Mouse (Mus musculus) forebrain, embryonic 12.5 days (tissue): ENCODE measurements around the gene Daam2. TPM values are rescaled to one million over a fixed set of nuclear protein-coding genes. Genes with fewer than 3 reads are reported as not detected.

Source experiments
- ATAC-seq: fragments of 200-750 bp; cut with Nextera tagmentation; 2 replicates; pipeline ENCODE4 v1.8.0; 2017; ENCODE audit warnings: moderate TSS enrichment; ENCODE audit not compliant: low FRiP score
- H3K27ac ChIP-seq: fragments of 300-500 bp; sonication (generic); 2 replicates; pipeline ENCODE4 v1.5.1; 2016; ENCODE audit warnings: mild to moderate bottlenecking
- H3K27me3 ChIP-seq: fragments of 300-500 bp; sonication (generic); 2 replicates; pipeline ENCODE4 v1.6.1; 2016; ENCODE audit warnings: mild to moderate bottlenecking
- H3K36me3 ChIP-seq: fragments of 300-500 bp; sonication (generic); replicated peaks from 2 replicates; pipeline ENCODE4 v1.6.1; 2016; ENCODE audit warnings: mild to moderate bottlenecking
- H3K4me1 ChIP-seq: fragments of 300-500 bp; sonication (generic); 2 replicates; pipeline ENCODE4 v1.6.1; 2016
- H3K4me2 ChIP-seq: fragments of 300-500 bp; sonication (generic); 2 replicates; pipeline ENCODE4 v1.6.1; 2016; ENCODE audit warnings: mild to moderate bottlenecking, moderate library complexity
- H3K4me3 ChIP-seq: fragments of 300-500 bp; sonication (generic); replicated peaks from 2 replicates; pipeline ENCODE4 v1.5.1; 2016; ENCODE audit warnings: mild to moderate bottlenecking
- H3K9ac ChIP-seq: fragments of 300-500 bp; sonication (generic); 2 replicates; pipeline ENCODE4 v1.6.1; 2016; ENCODE audit warnings: mild to moderate bottlenecking
- H3K9me3 ChIP-seq: fragments of 300-500 bp; sonication (generic); 2 replicates; pipeline ENCODE4 v1.6.1; 2016
- WGBS: fragments of 180-500 bp; shearing (Covaris S2); methylation state at CpG from one replicate; pipeline ENCODE4 v1.1.7; 2016; 5-methylcytosine and 5-hydroxymethylcytosine counted together
- polyA plus RNA-seq: library from polyadenylated mRNA; unstranded; fragments of >200 nt; fragmentation: Nextera tagmentation; extraction: Ambion mirVana; gene quantifications from 2 replicates; pipeline ENCODE4 v1.2.1, GENCODE M21; 2016

Gene Daam2
- polyA plus RNA-seq, 1 experiment from 2014 or later: 2.0 TPM

GRCm38 (mm10) chr17:49427631-49428238, 136.4 kb downstream of the Daam2 start:
- H3K4me2 ChIP-seq: peak overlapping the region; percentile 83
- H3K4me3 ChIP-seq: peak overlapping the region; percentile 71
- no peak overlapping the region for H3K9ac ChIP-seq
- ATAC-seq: peak; percentile 37; the same call in 1 of the 2 replicates
- 18% methylated on average over 9 of the region's 9 CpGs for WGBS
- H3K9me3 ChIP-seq: no peaks in the 10 kb centered on the region
- no peaks in the 10 kb centered on the region for H3K27me3 ChIP-seq
- H3K36me3 ChIP-seq: no peaks in the 10 kb centered on the region
- no peak overlapping the region for H3K27ac ChIP-seq
- H3K4me1 ChIP-seq: peaks cover 19% of the 10 kb centered on the region

DNA sequence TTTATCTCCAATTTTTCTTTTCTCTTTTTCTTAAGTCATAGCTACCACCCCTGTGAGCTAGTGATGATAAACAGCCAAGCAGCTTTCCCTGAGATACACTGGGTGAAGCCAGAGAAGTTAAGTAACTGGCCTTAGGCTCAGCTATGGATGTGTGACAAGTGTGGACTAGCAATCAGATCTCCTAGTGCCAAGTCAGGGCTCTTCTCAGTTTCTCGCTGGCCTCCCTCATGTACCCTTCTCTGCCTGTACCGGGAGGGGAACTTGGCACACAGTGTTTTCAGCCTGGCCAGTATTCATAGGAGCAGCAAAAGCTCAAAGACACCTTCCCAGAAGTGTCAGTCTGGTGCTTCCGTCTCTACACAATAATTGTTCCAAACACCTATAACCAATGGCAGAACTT, 140.3 kb downstream of the Daam2 start:
- H3K27ac ChIP-seq: no peak overlapping the region
- no peak overlapping the region for H3K9ac ChIP-seq
- no peak overlapping the region for H3K4me2 ChIP-seq
- WGBS: 95% methylated on average over 3 of the region's 3 CpGs
- H3K4me3 ChIP-seq: no peak overlapping the region
- no peaks in the 10 kb centered on the region for H3K36me3 ChIP-seq
- no peaks in the 10 kb centered on the region for H3K9me3 ChIP-seq
- no peaks in the 10 kb centered on the region for H3K27me3 ChIP-seq
- peaks cover 5% of the 10 kb centered on the region for H3K4me1 ChIP-seq
- ATAC-seq: no peak

DNA sequence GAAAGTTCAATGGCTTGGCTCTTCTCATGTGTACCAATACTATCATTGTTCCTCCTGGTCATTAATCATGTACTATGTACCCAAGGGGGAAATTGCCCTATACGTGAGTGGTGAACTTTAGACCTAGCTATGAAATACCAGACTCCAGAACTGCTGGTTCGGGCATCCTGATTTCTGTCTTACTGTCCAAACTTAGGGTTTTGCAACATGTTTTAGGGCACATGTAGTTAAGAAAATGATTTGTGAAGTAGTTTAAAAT, 141.1 kb downstream of the Daam2 start:
- H3K4me2 ChIP-seq: no peak overlapping the region
- no peak overlapping the region for H3K4me3 ChIP-seq
- H3K9me3 ChIP-seq: no peaks in the 10 kb centered on the region
- H3K4me1 ChIP-seq: no peaks in the 10 kb centered on the region
- no peak overlapping the region for H3K27ac ChIP-seq
- no peaks in the 10 kb centered on the region for H3K27me3 ChIP-seq
- no peak for ATAC-seq
- no peak overlapping the region for H3K9ac ChIP-seq
- whole genome bisulfite sequencing: 89% methylated on average over 2 of the region's 2 CpGs
- no peaks in the 10 kb centered on the region for H3K36me3 ChIP-seq

GRCm38 (mm10) chr17:49422286-49423066, 141.7 kb downstream of the Daam2 start:
- Histone ChIP-seq H3K36me3 (no peaks in the 10 kb centered on the region), H3K27ac (no peak overlapping the region), H3K4me2 (no peak overlapping the region), H3K9me3 (no peaks in the 10 kb centered on the region), H3K4me1 (no peaks in the 10 kb centered on the region), H3K27me3 (no peaks in the 10 kb centered on the region), H3K4me3 (no peak overlapping the region), H3K9ac (no peak overlapping the region)
- WGBS: 82% methylated on average over 3 of the region's 3 CpGs
- ATAC-seq: no peak

DNA sequence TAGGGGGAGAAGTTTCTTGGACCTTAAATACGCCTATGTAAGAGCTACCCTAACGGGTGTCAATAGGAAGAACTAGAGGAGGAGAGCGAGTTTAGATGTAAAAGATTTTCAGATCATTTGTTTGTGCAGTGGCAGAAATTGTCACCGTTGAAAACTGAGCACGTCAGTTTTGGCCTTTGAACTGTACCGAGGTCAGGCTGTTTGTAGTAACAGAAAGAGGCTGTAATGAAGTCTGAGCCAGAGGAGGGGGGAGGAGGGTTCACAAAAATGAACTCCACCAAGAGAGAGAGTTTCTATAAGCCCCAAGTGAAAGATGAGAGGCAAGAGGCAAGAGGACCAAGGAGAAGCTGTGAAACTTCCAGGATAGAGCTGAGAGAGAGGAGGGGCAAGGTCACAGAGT, 144.3 kb downstream of the Daam2 start:
- H3K36me3 ChIP-seq: no peaks in the 10 kb centered on the region
- H3K27me3 ChIP-seq: no peaks in the 10 kb centered on the region
- no peak overlapping the region for H3K4me3 ChIP-seq
- no peaks in the 10 kb centered on the region for H3K9me3 ChIP-seq
- 73% methylated on average over 6 of the region's 6 CpGs for whole genome bisulfite sequencing
- no peak overlapping the region for H3K27ac ChIP-seq
- H3K4me1 ChIP-seq: no peaks in the 10 kb centered on the region
- no peak overlapping the region for H3K4me2 ChIP-seq
- no peak for ATAC-seq
- no peak overlapping the region for H3K9ac ChIP-seq

- WGBS: 79% methylated on average over 3 of the region's 3 CpGs
- no peaks in the 10 kb centered on the region for H3K9me3 ChIP-seq
- no peaks in the 10 kb centered on the region for H3K4me1 ChIP-seq
- no peaks in the 10 kb centered on the region for H3K27me3 ChIP-seq
- no peak overlapping the region for H3K9ac ChIP-seq
- no peak overlapping the region for H3K4me2 ChIP-seq
- no peaks in the 10 kb centered on the region for H3K36me3 ChIP-seq
- no peak for ATAC-seq
- H3K4me3 ChIP-seq: no peak overlapping the region
- H3K27ac ChIP-seq: no peak overlapping the region
Observed at GRCm38 (mm10) chr17:49416228-49416627, 147.9 kb downstream of the Daam2 start.

- WGBS: 46% methylated on average over 3 of the region's 3 CpGs
- Histone ChIP-seq H3K27ac (no peak overlapping the region), H3K9ac (no peak overlapping the region), H3K27me3 (no peaks in the 10 kb centered on the region), H3K4me1 (no peaks in the 10 kb centered on the region), H3K4me2 (no peak overlapping the region), H3K4me3 (no peak overlapping the region), H3K36me3 (no peaks in the 10 kb centered on the region), H3K9me3 (no peaks in the 10 kb centered on the region)
- ATAC-seq: no peak
Observed at GRCm38 (mm10) chr17:49413554-49413953, 150.6 kb downstream of the Daam2 start.

- no peaks in the 10 kb centered on the region for H3K27me3 ChIP-seq
- no peaks in the 10 kb centered on the region for H3K4me1 ChIP-seq
- H3K4me3 ChIP-seq: no peak overlapping the region
- H3K9ac ChIP-seq: no peak overlapping the region
- WGBS: 79% methylated on average over 5 of the region's 5 CpGs
- H3K9me3 ChIP-seq: no peaks in the 10 kb centered on the region
- no peak for ATAC-seq
- no peak overlapping the region for H3K27ac ChIP-seq
- no peaks in the 10 kb centered on the region for H3K36me3 ChIP-seq
- no peak overlapping the region for H3K4me2 ChIP-seq
Observed at GRCm38 (mm10) chr17:49412974-49413373, 151.2 kb downstream of the Daam2 start.

Other genes starting within 250 kb of the Daam2 start
- 3.6 and 4.5 TPM in 2 replicates for gene Mocs1, start 136.0 kb downstream of the Daam2 start, polyA plus RNA-seq
- gene Kif6, start 50.8 kb upstream of the Daam2 start, polyA plus RNA-seq: 2.8 and 3.1 TPM in 2 replicates